Mouse (Mus musculus): Measurements from ENCODE around the gene Tulp3. TPM values are rescaled to one million over a fixed set of nuclear protein-coding genes. Genes with fewer than 3 reads are reported as not detected.
A peak's percentile ranks its signal among the peaks of the same experiment; 100 is the strongest.

Tulp3 gene
- polyA plus RNA-seq, 1 experiment from 2014 or later = 14.6 TPM

GRCm38 (mm10) chr6:128285792-128286430 lies 69.7 kb downstream of the Tulp3 start:
- peak; percentile 85 for ATAC-seq (ENCODE audit: insufficient read depth, low FRiP score, low read depth)
- no peaks in the 10 kb centered on the region for H3K9me3 ChIP-seq
- H3K4me3 ChIP-seq (replicated peaks) = peak overlapping the region; percentile 31
- peak overlapping the region; percentile 61 for H3K4me2 ChIP-seq
- H3K4me1 ChIP-seq = peaks cover 11% of the 10 kb centered on the region
- no peaks in the 10 kb centered on the region for H3K27me3 ChIP-seq (replicated peaks)
- no peak overlapping the region for H3K27ac ChIP-seq
- peak overlapping the region; percentile 6; the same call in 1 of the 2 replicates for H3K9ac ChIP-seq
- WGBS = 4% methylated on average over 16 of the region's 16 CpGs
- no peaks in the 10 kb centered on the region for H3K36me3 ChIP-seq

- H3K4me3 ChIP-seq (replicated peaks) = no peak overlapping the region
- H3K9me3 ChIP-seq = no peaks in the 10 kb centered on the region
- ATAC-seq (ENCODE audit: insufficient read depth, low FRiP score, low read depth) = no peak
- peaks cover 19% of the 10 kb centered on the region for H3K4me1 ChIP-seq
- no peak overlapping the region for H3K9ac ChIP-seq
- H3K27me3 ChIP-seq (replicated peaks) = no peaks in the 10 kb centered on the region
- no peak overlapping the region for H3K4me2 ChIP-seq
- no peaks in the 10 kb centered on the region for H3K36me3 ChIP-seq
- WGBS = 58% methylated on average over 3 of the region's 3 CpGs
- H3K27ac ChIP-seq = no peak overlapping the region
Observed at GRCm38 (mm10) chr6:128282126-128282525, 73.5 kb downstream of the Tulp3 start.

DNA sequence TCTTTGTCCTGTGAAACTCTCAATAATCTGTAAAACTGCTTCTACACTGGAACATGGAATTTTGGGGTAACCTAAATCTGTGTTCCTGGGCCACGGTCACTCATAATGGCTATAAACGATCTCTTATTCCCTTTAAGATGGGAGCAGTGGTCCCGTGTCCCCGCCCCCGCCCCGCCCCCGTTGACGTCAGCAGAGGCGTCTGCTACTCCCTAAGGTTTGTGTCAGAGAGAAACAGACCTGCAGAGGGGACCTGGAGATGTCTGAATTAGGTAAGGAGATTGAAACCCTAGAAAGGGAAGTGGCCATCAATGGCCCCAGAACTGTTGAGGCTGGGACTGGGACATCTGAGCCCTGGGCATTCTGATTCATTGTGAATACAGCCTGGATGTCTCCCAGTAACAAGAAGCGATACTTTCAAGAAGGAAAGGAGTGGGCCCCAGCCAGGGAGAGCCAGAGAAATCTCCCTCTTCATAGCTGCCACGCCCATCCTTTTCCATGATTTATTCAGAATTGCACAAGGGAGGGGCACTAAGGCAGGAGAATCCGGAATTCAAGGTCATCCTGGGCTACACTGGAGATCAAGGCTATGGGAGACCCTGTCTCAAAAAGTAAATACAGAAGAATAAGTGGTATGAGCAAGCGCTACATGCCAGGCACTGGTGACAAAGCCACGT lies 75.0 kb downstream of the Tulp3 start:
- ATAC-seq (ENCODE audit: insufficient read depth, low FRiP score, low read depth) = no peak
- Histone ChIP-seq H3K4me1 (peaks cover 11% of the 10 kb centered on the region), H3K4me2 (no peak overlapping the region)

DNA sequence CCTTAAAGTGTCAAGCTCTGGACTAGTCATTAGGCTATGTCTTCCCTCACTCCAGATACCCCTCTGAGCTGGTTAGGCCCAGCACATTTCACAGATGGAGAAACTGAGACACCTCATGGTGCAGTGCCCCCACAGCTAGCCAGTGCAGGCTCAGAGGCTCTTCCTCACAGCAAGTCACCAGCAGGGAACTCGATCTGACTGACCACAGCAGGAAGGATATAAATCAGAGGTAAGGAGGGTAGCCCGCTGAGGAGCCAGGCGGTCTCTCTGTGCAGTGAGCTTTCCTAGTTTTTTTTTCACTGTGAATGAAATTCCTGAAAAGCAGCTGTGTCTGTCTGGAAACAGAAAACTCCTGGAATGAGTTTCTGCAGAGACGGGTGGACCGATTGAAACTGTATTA lies 76.0 kb downstream of the Tulp3 start:
- Histone ChIP-seq H3K4me1 (peaks cover 8% of the 10 kb centered on the region), H3K9ac (no peak overlapping the region), H3K27ac (no peak overlapping the region), H3K4me3 (replicated peaks) (no peak overlapping the region), H3K27me3 (replicated peaks) (no peaks in the 10 kb centered on the region), H3K9me3 (no peaks in the 10 kb centered on the region), H3K4me2 (no peak overlapping the region), H3K36me3 (no peaks in the 10 kb centered on the region)
- ATAC-seq (ENCODE audit: insufficient read depth, low FRiP score, low read depth) = no peak
- 37% methylated on average over 5 of the region's 5 CpGs for WGBS

More for the DNA sequence above, 75.0 kb downstream of the Tulp3 start:
- 43% methylated on average over 14 of the region's 14 CpGs for WGBS
- no peaks in the 10 kb centered on the region for H3K9me3 ChIP-seq
- no peaks in the 10 kb centered on the region for H3K36me3 ChIP-seq
- H3K4me3 ChIP-seq (replicated peaks) = no peak overlapping the region
- no peak overlapping the region for H3K27ac ChIP-seq
- H3K9ac ChIP-seq = no peak overlapping the region
- no peaks in the 10 kb centered on the region for H3K27me3 ChIP-seq (replicated peaks)

- H3K27me3 ChIP-seq (replicated peaks) = no peaks in the 10 kb centered on the region
- H3K4me1 ChIP-seq = peaks cover 8% of the 10 kb centered on the region
- H3K9ac ChIP-seq = no peak overlapping the region
- no peak for ATAC-seq (ENCODE audit: insufficient read depth, low FRiP score, low read depth)
- no peak overlapping the region for H3K4me3 ChIP-seq (replicated peaks)
- H3K4me2 ChIP-seq = no peak overlapping the region
- H3K9me3 ChIP-seq = no peaks in the 10 kb centered on the region
- 69% methylated on average over 4 of the region's 4 CpGs for WGBS
- no peaks in the 10 kb centered on the region for H3K36me3 ChIP-seq
- H3K27ac ChIP-seq = no peak overlapping the region
Observed at GRCm38 (mm10) chr6:128279099-128279498, 76.6 kb downstream of the Tulp3 start.

GRCm38 (mm10) chr6:128277132-128278085 lies 78.2 kb downstream of the Tulp3 start:
- Histone ChIP-seq H3K4me1 (peaks cover 8% of the 10 kb centered on the region), H3K36me3 (no peaks in the 10 kb centered on the region), H3K4me2 (no peak overlapping the region), H3K27ac (no peak overlapping the region), H3K27me3 (replicated peaks) (no peaks in the 10 kb centered on the region), H3K9ac (no peak overlapping the region), H3K9me3 (no peaks in the 10 kb centered on the region), H3K4me3 (replicated peaks) (no peak overlapping the region)
- no peak for ATAC-seq (ENCODE audit: insufficient read depth, low FRiP score, low read depth)
- WGBS = 70% methylated on average over 11 of the region's 11 CpGs

GRCm38 (mm10) chr6:128276349-128276748 lies 79.3 kb downstream of the Tulp3 start:
- H3K4me1 ChIP-seq = peaks cover 8% of the 10 kb centered on the region
- no peak overlapping the region for H3K27ac ChIP-seq
- WGBS = 85% methylated on average over 6 of the region's 6 CpGs
- H3K9ac ChIP-seq = no peak overlapping the region
- no peaks in the 10 kb centered on the region for H3K9me3 ChIP-seq
- H3K4me2 ChIP-seq = no peak overlapping the region
- H3K36me3 ChIP-seq = no peaks in the 10 kb centered on the region
- H3K4me3 ChIP-seq (replicated peaks) = no peak overlapping the region
- no peaks in the 10 kb centered on the region for H3K27me3 ChIP-seq (replicated peaks)
- no peak for ATAC-seq (ENCODE audit: insufficient read depth, low FRiP score, low read depth)

DNA sequence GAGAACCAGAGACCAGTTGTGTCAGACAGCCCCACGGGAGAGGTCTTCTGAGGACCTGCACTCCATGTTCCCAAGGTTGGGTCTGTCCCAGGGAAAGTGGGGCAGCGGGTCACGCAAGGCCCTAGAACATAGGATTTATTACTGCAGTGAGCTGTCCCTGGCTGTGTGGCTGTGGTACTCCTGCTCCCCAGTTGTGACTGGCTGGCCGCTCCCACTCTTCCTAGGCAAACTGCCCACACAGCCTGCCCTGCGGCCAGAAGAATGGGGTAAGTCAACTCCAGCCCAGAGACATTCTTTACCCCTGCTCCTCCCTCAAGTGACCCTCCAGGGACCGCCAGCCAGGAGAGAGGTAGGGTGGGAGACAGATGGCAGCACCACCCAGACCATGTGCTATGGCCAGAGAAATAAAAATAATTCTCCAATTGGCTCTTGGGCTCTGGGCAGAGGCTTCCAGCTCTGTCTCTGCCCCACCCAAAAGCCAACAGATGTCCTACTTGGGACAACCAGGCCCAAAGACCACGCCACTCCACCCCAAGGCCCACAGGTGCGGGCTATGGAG lies 80.1 kb downstream of the Tulp3 start:
- no peaks in the 10 kb centered on the region for H3K36me3 ChIP-seq
- H3K4me2 ChIP-seq = no peak overlapping the region
- no peak overlapping the region for H3K4me3 ChIP-seq (replicated peaks)
- no peak overlapping the region for H3K9ac ChIP-seq
- H3K4me1 ChIP-seq = peaks cover 5% of the 10 kb centered on the region
- no peak for ATAC-seq (ENCODE audit: insufficient read depth, low FRiP score, low read depth)
- no peaks in the 10 kb centered on the region for H3K27me3 ChIP-seq (replicated peaks)
- WGBS = 77% methylated on average over 8 of the region's 8 CpGs
- no peaks in the 10 kb centered on the region for H3K9me3 ChIP-seq
- H3K27ac ChIP-seq = no peak overlapping the region

DNA sequence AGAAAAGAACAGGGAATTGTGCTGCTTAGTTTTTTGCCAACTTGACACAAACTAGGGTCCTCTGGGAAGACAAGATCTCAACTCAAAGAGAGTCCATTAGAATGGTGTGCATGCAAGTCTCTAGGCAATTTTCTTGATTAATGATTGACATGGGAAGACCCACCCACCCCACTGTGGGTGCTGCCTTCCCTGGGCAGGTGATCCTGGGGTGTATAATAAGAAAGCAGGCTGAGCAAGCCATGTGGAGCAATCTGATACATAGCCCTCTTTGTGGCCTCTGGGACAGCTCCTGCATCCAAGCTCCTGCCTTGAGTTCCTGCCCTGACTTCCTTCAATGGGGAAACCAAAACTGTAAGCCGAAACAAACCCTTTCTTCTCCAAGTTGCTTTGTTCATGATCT lies 82.1 kb downstream of the Tulp3 start:
- 79% methylated on average over 1 of the region's 1 CpGs for WGBS
- Histone ChIP-seq H3K9ac (no peak overlapping the region), H3K4me2 (no peak overlapping the region), H3K4me3 (replicated peaks) (no peak overlapping the region), H3K27me3 (replicated peaks) (no peaks in the 10 kb centered on the region), H3K36me3 (no peaks in the 10 kb centered on the region), H3K9me3 (no peaks in the 10 kb centered on the region), H3K27ac (no peak overlapping the region), H3K4me1 (no peaks in the 10 kb centered on the region)
- ATAC-seq (ENCODE audit: insufficient read depth, low FRiP score, low read depth) = no peak

GRCm38 (mm10) chr6:128272754-128273153 lies 82.9 kb downstream of the Tulp3 start:
- Histone ChIP-seq H3K4me1 (no peaks in the 10 kb centered on the region), H3K4me3 (replicated peaks) (no peak overlapping the region), H3K4me2 (no peak overlapping the region), H3K27ac (no peak overlapping the region), H3K36me3 (no peaks in the 10 kb centered on the region), H3K9me3 (no peaks in the 10 kb centered on the region), H3K27me3 (replicated peaks) (no peaks in the 10 kb centered on the region), H3K9ac (no peak overlapping the region)
- WGBS = 93% methylated on average over 17 of the region's 17 CpGs
- ATAC-seq (ENCODE audit: insufficient read depth, low FRiP score, low read depth) = no peak
